Mouse (Mus musculus) thymus, postnatal 0 days (tissue): ENCODE measurements around the gene Gm4491. TPM values are rescaled to one million over a fixed set of nuclear protein-coding genes. Genes with fewer than 3 reads are reported as not detected.

Source experiments
- DNase-seq: peaks from one replicate; pipeline ENCODE4 v3.0.0-alpha.2; 2015; ENCODE audit warnings: low spot score
- polyA plus RNA-seq: library from polyadenylated mRNA; unstranded; fragments of >200 nt; fragmentation: Nextera tagmentation; extraction: Ambion mirVana; gene quantifications from 2 replicates; pipeline ENCODE4 v1.2.1, GENCODE M21; 2015

The Gm4491 gene
- polyA plus RNA-seq: not detected in 2 replicates

- no peak for DNase-seq
Observed at GRCm38 (mm10) chr14:57115823-57116544, at the start of gene Gm4491. Gene Gm4491 (minus strand): TSS chr14:57115883.

DNA sequence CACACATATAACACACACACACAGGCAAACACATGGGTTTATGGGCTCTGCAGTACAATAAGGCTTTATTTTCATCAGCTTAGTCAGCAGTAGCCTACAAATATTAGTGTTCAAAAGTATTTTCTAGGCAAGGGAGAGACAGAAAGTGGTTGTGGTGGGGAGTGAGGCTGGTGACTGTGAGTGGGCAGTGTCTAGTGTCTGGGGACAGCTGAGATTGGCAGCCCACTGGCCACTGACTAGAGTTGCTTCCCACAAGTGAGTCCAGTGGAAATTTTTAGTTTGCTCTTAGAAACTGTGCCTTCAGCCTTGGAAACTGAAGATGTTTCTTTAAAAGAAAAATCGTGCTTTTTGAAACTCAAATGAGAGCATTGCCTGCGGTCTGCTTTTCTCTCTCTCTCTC is 46.1 kb upstream of the Gm4491 start:
- DNase-seq: no peak

GRCm38 (mm10) chr14:57161201-57161600 is 45.5 kb upstream of the Gm4491 start:
- DNase-seq: no peak

DNA sequence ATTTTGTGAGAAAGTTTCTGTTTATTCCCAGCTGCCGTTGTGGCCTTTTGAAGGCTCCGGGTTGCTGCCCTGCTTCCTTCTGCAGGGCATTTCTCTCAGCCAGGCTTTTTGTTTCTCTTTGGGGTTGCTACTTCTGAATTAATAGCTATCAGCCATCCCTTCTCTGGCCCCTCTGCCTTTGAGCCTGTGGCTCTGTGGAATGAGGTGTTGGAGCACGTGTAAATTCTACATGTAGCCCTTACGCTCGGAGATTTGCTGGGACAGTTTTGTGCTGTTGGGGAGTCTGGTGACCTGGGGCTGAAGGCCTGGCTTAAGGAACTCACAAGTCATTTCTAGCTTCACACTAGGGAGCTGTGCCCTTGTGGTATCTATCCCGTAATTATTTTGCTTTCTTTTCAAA is 39.2 kb upstream of the Gm4491 start:
- DNase-seq: no peak

DNA sequence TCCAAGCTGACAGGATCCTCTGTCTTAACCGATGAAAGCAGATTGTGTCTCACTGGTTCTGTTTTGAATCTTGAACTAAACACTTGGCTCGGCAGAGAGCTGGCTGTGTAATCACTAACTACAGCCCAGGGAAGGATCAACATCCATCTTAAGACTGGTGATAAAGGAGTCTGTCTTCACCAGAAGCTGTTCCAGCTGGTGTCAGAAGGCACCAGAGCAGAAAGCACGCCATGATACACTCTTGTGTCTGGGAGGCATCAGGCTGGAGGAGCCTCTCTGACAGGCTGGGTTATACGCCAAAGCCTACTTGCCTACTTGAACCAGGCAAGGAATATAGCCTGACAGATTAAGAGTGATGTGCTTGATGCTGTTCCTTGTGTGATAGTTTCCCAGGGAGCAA is 30.1 kb upstream of the Gm4491 start:
- no peak for DNase-seq

DNA sequence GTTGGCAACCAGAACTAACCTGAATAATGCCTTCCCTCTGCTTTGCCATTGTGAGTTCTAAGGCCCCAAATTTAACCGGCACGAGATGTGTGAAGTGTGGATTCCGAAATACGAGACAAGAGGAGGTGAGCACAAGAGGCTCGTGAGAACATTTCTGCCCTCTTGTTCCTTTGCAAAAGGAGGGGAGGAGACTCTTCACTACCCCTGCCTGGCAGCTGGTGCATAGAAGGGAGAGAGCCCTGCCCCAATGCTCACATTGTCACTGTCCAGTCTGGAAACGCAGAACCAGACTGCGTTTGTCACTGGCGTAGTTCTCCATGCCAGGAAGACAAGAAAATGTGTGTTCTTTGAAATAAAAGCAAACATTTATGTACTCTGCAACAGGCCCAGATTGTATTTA is 19.6 kb upstream of the Gm4491 start:
- no peak for DNase-seq

- DNase-seq: no peak
Observed at GRCm38 (mm10) chr14:57133161-57133661, 17.5 kb upstream of the Gm4491 start, which contains the start of gene Gjb6. Gene Gjb6 (minus strand): TSS chr14:57133611.

- DNase-seq: no peak
Observed at GRCm38 (mm10) chr14:57127383-57127782, 11.7 kb upstream of the Gm4491 start.

DNA sequence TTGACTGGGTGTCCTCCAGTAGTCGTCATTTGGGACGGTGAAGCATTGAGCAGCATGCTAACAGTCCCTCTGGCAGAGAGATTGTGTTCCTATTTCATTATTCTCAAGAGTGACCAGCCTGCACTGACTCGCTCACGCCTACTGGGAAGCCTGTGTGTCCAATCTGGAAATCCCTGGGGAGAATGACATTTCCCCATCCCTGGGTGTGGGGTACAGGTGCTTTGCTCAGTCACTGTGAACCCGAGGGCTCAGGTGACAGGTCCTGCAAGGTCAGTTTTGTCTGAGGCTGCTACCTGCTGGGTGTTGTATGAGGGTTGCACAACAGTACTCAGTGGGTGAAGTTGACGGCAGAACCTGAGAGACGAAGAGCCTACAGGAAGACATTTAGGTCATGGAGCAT is 6.6 kb upstream of the Gm4491 start:
- no peak for DNase-seq

DNA sequence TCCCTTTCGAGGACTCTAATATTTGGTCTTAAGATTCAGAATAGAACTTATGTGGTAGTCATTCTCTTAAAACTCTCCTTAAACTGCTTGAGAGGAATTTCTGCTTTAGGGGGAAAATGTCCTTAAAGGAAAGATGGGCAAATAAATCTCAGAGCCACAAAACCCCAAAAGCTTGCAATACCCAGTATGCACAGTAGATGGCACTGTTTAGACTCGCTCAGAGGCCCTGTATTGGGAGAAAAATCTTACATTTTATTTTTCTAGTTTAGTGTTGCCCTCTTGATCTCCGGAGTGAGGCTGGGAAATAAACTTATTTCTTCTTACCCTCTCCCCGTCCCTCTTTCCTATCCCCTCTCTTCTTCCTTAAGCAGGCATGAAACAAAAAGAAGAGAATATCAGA is 6.5 kb downstream of the Gm4491 start:
- DNase-seq: peak; percentile 63

GRCm38 (mm10) chr14:57107916-57108315 is 7.8 kb downstream of the Gm4491 start:
- DNase-seq: no peak

GRCm38 (mm10) chr14:57107091-57107490 is 8.6 kb downstream of the Gm4491 start:
- DNase-seq: no peak

DNA sequence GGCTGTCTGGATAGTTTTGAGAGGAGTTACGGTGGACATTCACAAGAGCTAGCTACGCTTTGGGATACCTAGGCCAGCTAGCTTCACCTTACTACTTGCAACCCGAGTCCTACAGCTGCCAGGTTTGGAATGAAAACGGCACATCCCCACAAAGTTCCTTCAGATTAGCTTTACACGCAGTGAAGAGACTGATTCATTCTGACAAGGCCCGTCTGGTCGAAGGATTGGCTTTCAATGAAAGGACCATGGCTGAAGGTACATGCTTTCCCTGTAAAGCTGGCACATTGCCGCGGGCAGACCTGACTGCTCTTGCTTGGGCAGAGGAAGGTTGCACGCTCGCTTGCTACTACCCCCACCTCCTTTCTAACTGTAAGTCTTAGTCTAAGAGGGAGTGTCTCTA is 10.0 kb downstream of the Gm4491 start:
- no peak for DNase-seq

DNA sequence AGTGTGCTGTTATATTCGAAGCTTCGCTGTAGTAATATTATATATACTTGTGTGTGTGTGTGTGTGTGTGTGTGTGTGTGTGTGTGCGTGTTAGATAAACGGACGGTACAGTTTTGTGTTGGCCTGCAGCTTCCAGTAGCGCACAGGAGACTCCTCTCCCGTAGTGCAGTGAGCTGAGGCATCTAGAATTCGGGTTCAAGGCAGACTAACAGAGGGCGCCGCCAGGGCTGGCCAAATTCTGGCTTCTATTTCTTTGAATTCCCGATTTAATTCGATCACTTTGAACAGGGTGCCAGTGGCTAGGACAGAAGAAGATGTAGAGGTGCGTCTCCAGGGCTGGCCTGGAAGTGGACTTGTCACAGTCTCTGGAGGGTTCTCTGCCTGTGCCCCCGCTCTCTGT is 10.6 kb downstream of the Gm4491 start:
- DNase-seq: no peak

DNA sequence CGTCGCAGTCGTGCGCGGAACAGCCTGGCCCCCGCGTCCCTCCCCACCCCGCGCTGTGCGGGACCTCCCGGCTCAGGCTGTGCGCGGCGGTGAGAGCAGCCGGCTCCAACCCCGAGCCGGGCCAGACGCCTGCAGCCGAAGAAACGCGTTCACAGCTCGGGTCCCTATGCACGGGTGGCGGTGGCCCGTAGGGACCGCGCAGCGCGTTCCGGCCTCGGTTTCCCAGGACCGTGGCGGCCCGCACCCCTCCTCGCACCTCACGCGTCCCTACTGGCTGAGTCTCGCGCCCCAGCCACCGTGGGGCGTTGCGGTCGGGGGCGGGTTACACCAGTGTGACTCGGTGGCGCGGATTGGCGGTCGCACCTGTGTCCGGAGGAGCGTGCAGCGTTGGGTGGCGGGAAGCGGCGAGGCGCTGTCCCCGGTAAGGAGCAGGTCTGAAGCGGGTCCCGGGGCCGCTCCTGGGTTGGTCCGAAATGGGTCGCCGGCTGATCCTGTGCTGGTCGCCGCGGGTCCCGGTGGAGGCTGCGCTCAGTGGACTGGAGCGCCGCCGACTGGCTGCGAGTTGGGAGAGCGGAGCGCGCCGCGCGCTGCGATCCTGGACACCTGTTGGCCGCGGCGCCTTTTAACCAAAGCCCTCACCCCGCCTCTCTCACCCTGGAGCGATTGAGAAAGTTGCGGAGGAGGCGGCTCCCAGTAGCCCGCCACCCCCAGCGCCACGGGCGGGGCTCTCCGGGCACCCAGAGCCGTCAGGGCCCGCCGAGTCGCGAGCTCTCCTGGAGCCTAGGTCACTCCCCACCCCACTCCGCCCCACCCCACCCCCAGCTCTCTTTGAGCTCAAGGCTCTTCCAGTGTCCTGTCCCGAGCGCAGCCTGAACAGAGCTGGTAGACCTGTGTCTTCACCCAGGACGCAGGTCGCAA is 11.3 kb downstream of the Gm4491 start, which contains the start of gene Gjb2:
Gjb2 (minus strand) TSS at position 597 of the 918 bp plus-strand sequence.
- peak; percentile 14 for DNase-seq

DNA sequence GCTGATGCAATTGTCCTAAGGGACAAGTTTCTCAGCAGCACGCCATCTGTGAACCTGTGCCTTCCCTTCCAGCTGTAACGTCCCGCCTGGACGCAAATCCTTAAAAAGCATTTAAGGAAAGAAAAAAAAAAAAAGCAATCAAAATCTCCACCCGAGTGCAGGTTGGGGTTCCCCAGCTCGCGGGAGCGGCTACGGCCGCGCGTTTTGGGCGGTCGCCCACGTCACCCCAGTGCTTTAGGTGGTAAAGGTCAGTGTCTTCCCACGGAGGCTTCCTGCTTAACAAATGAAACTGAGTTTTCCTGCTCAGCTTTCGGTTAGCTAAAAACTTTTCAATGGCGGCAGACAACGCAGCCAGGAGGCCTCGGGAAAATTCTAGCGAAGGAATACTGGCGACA is 12.0 kb downstream of the Gm4491 start:
- DNase-seq: no peak

DNA sequence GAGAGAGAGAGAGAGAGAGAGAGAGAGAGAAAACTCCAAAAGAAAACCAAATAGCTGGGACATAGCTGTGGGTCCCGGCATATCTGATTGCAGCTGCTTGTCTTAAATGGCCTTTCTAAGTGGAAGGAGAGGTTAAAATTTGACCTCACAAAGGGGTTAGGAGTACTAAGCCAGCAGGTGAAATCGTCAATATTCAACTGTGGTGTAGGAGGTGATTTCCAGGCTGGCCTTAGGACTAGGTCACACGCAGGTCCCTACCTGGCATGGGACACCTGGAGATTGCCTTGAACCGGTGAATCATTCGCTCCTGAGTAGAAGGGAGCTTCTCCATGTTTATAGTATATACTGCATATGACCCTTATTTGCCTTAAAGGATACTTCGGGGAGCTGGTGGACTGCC is 12.6 kb downstream of the Gm4491 start:
- DNase-seq: no peak

GRCm38 (mm10) chr14:57101623-57102022 is 14.1 kb downstream of the Gm4491 start:
- no peak for DNase-seq

- no peak for DNase-seq
Observed at GRCm38 (mm10) chr14:57095855-57096254, 19.8 kb downstream of the Gm4491 start.

- DNase-seq: peak; percentile 74
Observed at GRCm38 (mm10) chr14:57093029-57093428, 22.7 kb downstream of the Gm4491 start.

GRCm38 (mm10) chr14:57090001-57090400 is 25.7 kb downstream of the Gm4491 start:
- DNase-seq: no peak

DNA sequence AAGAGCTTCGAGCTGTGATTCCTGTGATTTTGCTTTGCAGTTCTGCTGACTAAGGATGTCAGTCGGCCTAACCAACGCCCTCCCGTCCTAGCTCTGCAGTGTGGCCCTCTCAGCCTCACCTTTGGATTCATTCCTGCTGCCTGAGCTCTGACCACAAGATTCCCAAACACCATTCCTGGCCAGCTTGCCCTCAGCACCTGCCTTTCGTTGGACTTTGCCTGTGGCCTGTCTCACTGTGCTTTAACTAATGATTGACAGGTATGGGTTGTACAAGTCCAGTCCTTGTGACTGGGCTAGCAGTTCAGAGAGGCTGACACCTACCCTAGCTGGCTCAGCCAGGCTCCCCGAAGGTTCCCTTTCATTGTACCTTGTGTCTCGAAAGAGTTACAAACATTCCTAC is 26.6 kb downstream of the Gm4491 start:
- DNase-seq: no peak
